Mouse (Mus musculus) neural tube, embryonic 12.5 days (tissue): ENCODE results near the gene Lnx1. TPM values are rescaled to one million over a fixed set of nuclear protein-coding genes. Genes with fewer than 3 reads are reported as not detected.

Source experiments
- ATAC-seq: fragments of 200-750 bp; cut with Nextera tagmentation; 2 replicates; pipeline ENCODE4 v1.8.0; 2017; ENCODE audit warnings: low read depth, mild to moderate bottlenecking, moderate TSS enrichment, moderate library complexity; ENCODE audit not compliant: low FRiP score
- H3K27ac ChIP-seq: fragments of 300-500 bp; sonication (generic); 2 replicates; pipeline ENCODE4 v1.5.1; 2016
- H3K27me3 ChIP-seq: fragments of 300-500 bp; sonication (generic); replicated peaks from 2 replicates; pipeline ENCODE4 v1.6.1; 2016; ENCODE audit warnings: mild to moderate bottlenecking
- H3K36me3 ChIP-seq: fragments of 300-500 bp; sonication (generic); 2 replicates; pipeline ENCODE4 v1.6.1; 2016; ENCODE audit warnings: mild to moderate bottlenecking
- H3K4me1 ChIP-seq: fragments of 300-500 bp; sonication (generic); 2 replicates; pipeline ENCODE4 v1.6.1; 2016
- H3K4me2 ChIP-seq: fragments of 300-500 bp; sonication (generic); replicated peaks from 2 replicates; pipeline ENCODE4 v1.6.1; 2016; ENCODE audit warnings: mild to moderate bottlenecking
- H3K4me3 ChIP-seq: fragments of 300-500 bp; sonication (generic); 2 replicates; pipeline ENCODE4 v1.5.1; 2016
- H3K9ac ChIP-seq: fragments of 300-500 bp; sonication (generic); 2 replicates; pipeline ENCODE4 v1.6.1; 2016; ENCODE audit warnings: mild to moderate bottlenecking
- H3K9me3 ChIP-seq: fragments of 300-500 bp; sonication (generic); 2 replicates; pipeline ENCODE4 v1.6.1; 2016; ENCODE audit warnings: mild to moderate bottlenecking
- WGBS: fragments of 180-500 bp; shearing (Covaris S2); methylation state at CpG from one replicate; pipeline ENCODE4 v1.1.7; 2016; 5-methylcytosine and 5-hydroxymethylcytosine counted together
- polyA plus RNA-seq: library from polyadenylated mRNA; unstranded; fragments of >200 nt; fragmentation: Nextera tagmentation; extraction: Ambion mirVana; gene quantifications from 2 replicates; pipeline ENCODE4 v1.2.1, GENCODE M21; 2016

Lnx1 gene
- polyA plus RNA-seq, 1 experiment from 2014 or later, result 0.61 TPM

GRCm38 (mm10) chr5:74693836-74694235 is 8.9 kb downstream of the Lnx1 start:
- WGBS, result 75% methylated on average over 2 of the region's 2 CpGs
- H3K9ac ChIP-seq, result no peak overlapping the region
- no peaks in the 10 kb centered on the region for H3K36me3 ChIP-seq
- no peaks in the 10 kb centered on the region for H3K4me1 ChIP-seq
- H3K9me3 ChIP-seq, result no peaks in the 10 kb centered on the region
- no peak overlapping the region for H3K4me2 ChIP-seq
- H3K27ac ChIP-seq, result no peak overlapping the region
- ATAC-seq, result no peak
- no peaks in the 10 kb centered on the region for H3K27me3 ChIP-seq
- H3K4me3 ChIP-seq, result no peak overlapping the region

GRCm38 (mm10) chr5:74692411-74693090 is 10.2 kb downstream of the Lnx1 start:
- ATAC-seq, result no peak
- 89% methylated on average over 6 of the region's 6 CpGs for WGBS
- no peak overlapping the region for H3K4me3 ChIP-seq
- H3K9ac ChIP-seq, result no peak overlapping the region
- no peaks in the 10 kb centered on the region for H3K36me3 ChIP-seq
- H3K27ac ChIP-seq, result no peak overlapping the region
- H3K9me3 ChIP-seq, result no peaks in the 10 kb centered on the region
- H3K4me2 ChIP-seq, result no peak overlapping the region
- H3K4me1 ChIP-seq, result no peaks in the 10 kb centered on the region
- H3K27me3 ChIP-seq, result no peaks in the 10 kb centered on the region

GRCm38 (mm10) chr5:74688822-74689221 is 13.9 kb downstream of the Lnx1 start:
- Histone ChIP-seq H3K4me2 (no peak overlapping the region), H3K4me1 (no peaks in the 10 kb centered on the region), H3K27me3 (no peaks in the 10 kb centered on the region), H3K36me3 (no peaks in the 10 kb centered on the region), H3K9me3 (no peaks in the 10 kb centered on the region), H3K4me3 (no peak overlapping the region), H3K27ac (no peak overlapping the region), H3K9ac (no peak overlapping the region)
- ATAC-seq, result no peak
- 92% methylated on average over 2 of the region's 2 CpGs for WGBS

- no peak for ATAC-seq
- Histone ChIP-seq H3K9ac (no peak overlapping the region), H3K9me3 (no peaks in the 10 kb centered on the region), H3K4me3 (no peak overlapping the region), H3K4me1 (no peaks in the 10 kb centered on the region), H3K27me3 (no peaks in the 10 kb centered on the region), H3K27ac (no peak overlapping the region), H3K4me2 (no peak overlapping the region), H3K36me3 (no peaks in the 10 kb centered on the region)
- 83% methylated on average over 5 of the region's 5 CpGs for WGBS
Observed at GRCm38 (mm10) chr5:74684944-74685343, 17.8 kb downstream of the Lnx1 start.

- WGBS, result 81% methylated on average over 2 of the region's 2 CpGs
- H3K4me2 ChIP-seq, result no peak overlapping the region
Observed at GRCm38 (mm10) chr5:74683832-74684231, 18.9 kb downstream of the Lnx1 start.

GRCm38 (mm10) chr5:74682735-74683134 is 20.0 kb downstream of the Lnx1 start:
- Histone ChIP-seq H3K4me1 (no peaks in the 10 kb centered on the region), H3K4me3 (no peak overlapping the region), H3K4me2 (no peak overlapping the region), H3K27me3 (no peaks in the 10 kb centered on the region), H3K27ac (no peak overlapping the region), H3K36me3 (no peaks in the 10 kb centered on the region), H3K9ac (no peak overlapping the region), H3K9me3 (no peaks in the 10 kb centered on the region)
- 88% methylated on average over 1 of the region's 1 CpGs for WGBS
- no peak for ATAC-seq

More at GRCm38 (mm10) chr5:74683832-74684231, 18.9 kb downstream of the Lnx1 start:
- no peak overlapping the region for H3K4me3 ChIP-seq
- H3K36me3 ChIP-seq, result no peaks in the 10 kb centered on the region
- H3K9me3 ChIP-seq, result no peaks in the 10 kb centered on the region
- H3K27me3 ChIP-seq, result no peaks in the 10 kb centered on the region
- no peak for ATAC-seq
- H3K27ac ChIP-seq, result no peak overlapping the region
- no peaks in the 10 kb centered on the region for H3K4me1 ChIP-seq
- H3K9ac ChIP-seq, result no peak overlapping the region

GRCm38 (mm10) chr5:74679631-74680030 is 23.1 kb downstream of the Lnx1 start:
- Histone ChIP-seq H3K4me1 (no peaks in the 10 kb centered on the region), H3K27me3 (no peaks in the 10 kb centered on the region), H3K36me3 (no peaks in the 10 kb centered on the region), H3K9me3 (no peaks in the 10 kb centered on the region), H3K27ac (no peak overlapping the region), H3K4me3 (no peak overlapping the region), H3K4me2 (no peak overlapping the region), H3K9ac (no peak overlapping the region)
- ATAC-seq, result no peak
- 64% methylated on average over 7 of the region's 7 CpGs for WGBS

GRCm38 (mm10) chr5:74678693-74679092 is 24.0 kb downstream of the Lnx1 start:
- ATAC-seq, result no peak
- H3K27me3 ChIP-seq, result no peaks in the 10 kb centered on the region
- WGBS, result 96% methylated on average over 5 of the region's 5 CpGs
- no peaks in the 10 kb centered on the region for H3K4me1 ChIP-seq
- no peak overlapping the region for H3K4me3 ChIP-seq
- no peak overlapping the region for H3K27ac ChIP-seq
- no peak overlapping the region for H3K4me2 ChIP-seq
- H3K9ac ChIP-seq, result no peak overlapping the region
- H3K36me3 ChIP-seq, result no peaks in the 10 kb centered on the region
- no peaks in the 10 kb centered on the region for H3K9me3 ChIP-seq

- Histone ChIP-seq H3K4me3 (no peak overlapping the region), H3K36me3 (no peaks in the 10 kb centered on the region), H3K4me2 (no peak overlapping the region), H3K4me1 (no peaks in the 10 kb centered on the region), H3K27me3 (no peaks in the 10 kb centered on the region), H3K9ac (no peak overlapping the region), H3K9me3 (no peaks in the 10 kb centered on the region), H3K27ac (no peak overlapping the region)
- 68% methylated on average over 19 of the region's 19 CpGs for WGBS
- peak; percentile 77 for ATAC-seq
Observed at GRCm38 (mm10) chr5:74677399-74678338, 25.0 kb downstream of the Lnx1 start.

- Histone ChIP-seq H3K36me3 (no peaks in the 10 kb centered on the region), H3K4me1 (no peaks in the 10 kb centered on the region), H3K4me3 (no peak overlapping the region), H3K9me3 (no peaks in the 10 kb centered on the region), H3K27me3 (no peaks in the 10 kb centered on the region), H3K9ac (no peak overlapping the region), H3K27ac (no peak overlapping the region), H3K4me2 (no peak overlapping the region)
- ATAC-seq, result no peak
- WGBS, result 89% methylated on average over 5 of the region's 5 CpGs
Observed at GRCm38 (mm10) chr5:74672556-74672955, 30.2 kb downstream of the Lnx1 start.

- WGBS, result 84% methylated on average over 3 of the region's 3 CpGs
- no peak overlapping the region for H3K4me2 ChIP-seq
- H3K36me3 ChIP-seq, result no peaks in the 10 kb centered on the region
Observed at GRCm38 (mm10) chr5:74670877-74671276, 31.8 kb downstream of the Lnx1 start.

GRCm38 (mm10) chr5:74669925-74670324 is 32.8 kb downstream of the Lnx1 start:
- Histone ChIP-seq H3K4me2 (no peak overlapping the region), H3K9me3 (no peaks in the 10 kb centered on the region), H3K4me3 (no peak overlapping the region), H3K4me1 (no peaks in the 10 kb centered on the region), H3K9ac (no peak overlapping the region), H3K27me3 (no peaks in the 10 kb centered on the region), H3K27ac (no peak overlapping the region), H3K36me3 (no peaks in the 10 kb centered on the region)
- no peak for ATAC-seq
- 85% methylated on average over 6 of the region's 6 CpGs for WGBS

More at GRCm38 (mm10) chr5:74670877-74671276, 31.8 kb downstream of the Lnx1 start:
- no peak for ATAC-seq
- Histone ChIP-seq H3K4me1 (no peaks in the 10 kb centered on the region), H3K4me3 (no peak overlapping the region), H3K9ac (no peak overlapping the region), H3K9me3 (no peaks in the 10 kb centered on the region), H3K27me3 (no peaks in the 10 kb centered on the region), H3K27ac (no peak overlapping the region)
